Mouse (Mus musculus): ENCODE results near the gene Olfr1377. TPM values are rescaled to one million over a fixed set of nuclear protein-coding genes. Genes with fewer than 3 reads are reported as not detected.
"Not testable (repeated sequence)": the region's sequence is repeated elsewhere in the genome, so short reads cannot be mapped to it uniquely, and the experiment has no call there.

Olfr1377 gene
- polyA plus RNA-seq, 1 experiment from 2014 or later: not detected

DNA sequence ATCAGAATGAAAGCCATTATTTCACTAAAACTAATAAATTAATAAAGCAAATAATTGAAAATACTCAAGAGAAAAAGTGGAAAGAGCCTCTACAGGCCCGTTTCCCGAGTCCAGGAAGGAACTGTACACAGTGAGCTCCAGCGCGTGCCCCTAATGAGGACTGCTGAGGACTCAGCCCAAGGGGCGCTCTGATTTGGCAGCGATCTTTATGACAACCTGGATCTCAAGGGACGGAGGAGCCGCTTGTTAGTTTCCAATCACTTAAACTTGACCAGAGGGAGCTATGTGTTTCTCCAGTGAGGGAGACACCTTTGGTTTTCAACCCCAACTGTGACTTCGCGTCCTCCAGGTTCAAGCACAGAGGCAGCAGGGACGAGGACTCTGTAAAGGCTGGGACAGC lies 15.5 kb upstream of the Olfr1377 start, which contains the start of gene Olfr1378:
Olfr1378 (plus strand) TSS at position 301 of the 400 bp plus-strand sequence.
- no peak for ATAC-seq (ENCODE audit: low FRiP score)
- WGBS: 84% methylated on average over 11 of the region's 11 CpGs
- Histone ChIP-seq H3K27me3 (ENCODE audit: control insufficient read depth, insufficient read depth, low read length) (no peaks in the 10 kb centered on the region), H3K4me1 (replicated peaks; ENCODE audit: control insufficient read depth, insufficient read depth, low read length) (no peaks in the 10 kb centered on the region), H3K36me3 (replicated peaks; ENCODE audit: control insufficient read depth, insufficient read depth) (no peaks in the 10 kb centered on the region), H3K4me3 (replicated peaks; ENCODE audit: low read length) (no peak within 1 kb of the TSS), H3K9ac (no peak within 1 kb of the TSS), H3K9me3 (ENCODE audit: control insufficient read depth, low read length) (no peaks in the 10 kb centered on the region), H3K4me2 (replicated peaks) (no peak within 1 kb of the TSS), H3K27ac (no peak within 1 kb of the TSS)
- DNase-seq (ENCODE audit: low spot score): no peak

- Histone ChIP-seq H3K4me2 (replicated peaks) (no peak overlapping the region), H3K27ac (no peak overlapping the region), H3K36me3 (replicated peaks; ENCODE audit: control insufficient read depth, insufficient read depth) (no peaks in the 10 kb centered on the region), H3K4me1 (replicated peaks; ENCODE audit: control insufficient read depth, insufficient read depth, low read length) (no peaks in the 10 kb centered on the region), H3K27me3 (ENCODE audit: control insufficient read depth, insufficient read depth, low read length) (no peaks in the 10 kb centered on the region), H3K9ac (no peak overlapping the region), H3K4me3 (replicated peaks; ENCODE audit: low read length) (no peak overlapping the region), H3K9me3 (ENCODE audit: control insufficient read depth, low read length) (no peaks in the 10 kb centered on the region)
- WGBS: 69% methylated on average over 4 of the region's 4 CpGs
- DNase-seq (ENCODE audit: low spot score) (no peak), ATAC-seq (ENCODE audit: low FRiP score) (no peak)
Measured at GRCm38 (mm10) chr11:50977216-50977615, 4.6 kb upstream of the Olfr1377 start.

- Histone ChIP-seq H3K4me3 (replicated peaks; ENCODE audit: low read length) (no peak within 1 kb of the TSS), H3K27me3 (ENCODE audit: control insufficient read depth, insufficient read depth, low read length) (no peaks in the 10 kb centered on the region), H3K4me1 (replicated peaks; ENCODE audit: control insufficient read depth, insufficient read depth, low read length) (no peaks in the 10 kb centered on the region), H3K9ac (no peak within 1 kb of the TSS), H3K9me3 (ENCODE audit: control insufficient read depth, low read length) (no peaks in the 10 kb centered on the region), H3K27ac (no peak within 1 kb of the TSS), H3K4me2 (replicated peaks) (no peak within 1 kb of the TSS), H3K36me3 (replicated peaks; ENCODE audit: control insufficient read depth, insufficient read depth) (no peaks in the 10 kb centered on the region)
- ATAC-seq (ENCODE audit: low FRiP score) (no peak), DNase-seq (ENCODE audit: low spot score) (no peak)
- 85% methylated on average over 5 of the region's 5 CpGs for WGBS
Measured at GRCm38 (mm10) chr11:51003296-51003695, 21.5 kb downstream of the Olfr1377 start, which contains the start of gene Olfr51. Gene Olfr51, plus strand, starts transcription at chr11:51003596.

GRCm38 (mm10) chr11:51011821-51012220 lies 30.1 kb downstream of the Olfr1377 start:
- 65% methylated on average over 5 of the region's 5 CpGs for WGBS
- no peaks in the 10 kb centered on the region for H3K36me3 ChIP-seq (replicated peaks; ENCODE audit: control insufficient read depth, insufficient read depth)
- DNase-seq (ENCODE audit: low spot score) (peak; percentile 38), ATAC-seq (ENCODE audit: low FRiP score) (no peak)
- H3K4me1 ChIP-seq (replicated peaks; ENCODE audit: control insufficient read depth, insufficient read depth, low read length): no peaks in the 10 kb centered on the region
- no peak overlapping the region for H3K9ac ChIP-seq
- no peak overlapping the region for H3K4me2 ChIP-seq (replicated peaks)
- H3K4me3 ChIP-seq (replicated peaks; ENCODE audit: low read length): no peak overlapping the region
- no peaks in the 10 kb centered on the region for H3K9me3 ChIP-seq (ENCODE audit: control insufficient read depth, low read length)
- no peaks in the 10 kb centered on the region for H3K27me3 ChIP-seq (ENCODE audit: control insufficient read depth, insufficient read depth, low read length)
- no peak overlapping the region for H3K27ac ChIP-seq

GRCm38 (mm10) chr11:51013936-51014335 lies 32.2 kb downstream of the Olfr1377 start, which contains the start of gene Olfr54:
Gene Olfr54, plus strand, starts transcription at chr11:51014236.
- H3K27ac ChIP-seq: no peak within 1 kb of the TSS
- H3K4me2 ChIP-seq (replicated peaks): no peak within 1 kb of the TSS
- no peak within 1 kb of the TSS for H3K9ac ChIP-seq
- ATAC-seq (ENCODE audit: low FRiP score) (no peak), DNase-seq (ENCODE audit: low spot score) (no peak)
- WGBS: 66% methylated on average over 1 of the region's 1 CpGs
- no peaks in the 10 kb centered on the region for H3K4me1 ChIP-seq (replicated peaks; ENCODE audit: control insufficient read depth, insufficient read depth, low read length)
- H3K36me3 ChIP-seq (replicated peaks; ENCODE audit: control insufficient read depth, insufficient read depth): no peaks in the 10 kb centered on the region
- no peak within 1 kb of the TSS for H3K4me3 ChIP-seq (replicated peaks; ENCODE audit: low read length)
- no peaks in the 10 kb centered on the region for H3K27me3 ChIP-seq (ENCODE audit: control insufficient read depth, insufficient read depth, low read length)
- no peaks in the 10 kb centered on the region for H3K9me3 ChIP-seq (ENCODE audit: control insufficient read depth, low read length)

- no peak overlapping the region for H3K4me2 ChIP-seq (replicated peaks)
- no peak overlapping the region for H3K9ac ChIP-seq
- no peak for ATAC-seq (ENCODE audit: low FRiP score)
- no peaks in the 10 kb centered on the region for H3K9me3 ChIP-seq (ENCODE audit: control insufficient read depth, low read length)
- no peak for DNase-seq (ENCODE audit: low spot score)
- no peak overlapping the region for H3K4me3 ChIP-seq (replicated peaks; ENCODE audit: low read length)
- no peaks in the 10 kb centered on the region for H3K4me1 ChIP-seq (replicated peaks; ENCODE audit: control insufficient read depth, insufficient read depth, low read length)
- H3K27me3 ChIP-seq (ENCODE audit: control insufficient read depth, insufficient read depth, low read length): no peaks in the 10 kb centered on the region
- no peak overlapping the region for H3K27ac ChIP-seq
- 46% methylated on average over 2 of the region's 2 CpGs for WGBS
- no peaks in the 10 kb centered on the region for H3K36me3 ChIP-seq (replicated peaks; ENCODE audit: control insufficient read depth, insufficient read depth)
Measured at GRCm38 (mm10) chr11:51016341-51016740, 34.6 kb downstream of the Olfr1377 start.

DNA sequence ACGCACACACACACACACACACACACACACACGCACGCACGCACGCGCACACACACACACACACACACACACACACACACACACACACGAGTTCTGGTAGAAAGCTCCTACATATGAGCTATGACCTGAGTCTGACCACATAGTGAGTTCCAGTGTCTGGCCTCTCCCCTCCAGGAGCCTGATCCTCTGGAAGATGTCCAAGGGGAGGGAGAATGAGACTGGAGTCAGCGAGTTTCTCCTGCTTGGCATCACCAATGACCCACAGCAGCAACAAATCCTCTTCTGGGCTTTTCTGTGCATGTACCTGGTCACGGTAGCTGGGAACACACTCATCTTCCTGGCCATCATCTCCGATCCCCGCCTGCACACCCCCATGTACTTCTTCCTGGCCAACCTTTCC lies 45.0 kb downstream of the Olfr1377 start:
- H3K4me3 ChIP-seq (replicated peaks; ENCODE audit: low read length); ATAC-seq (ENCODE audit: low FRiP score); H3K9ac ChIP-seq; H3K27ac ChIP-seq; DNase-seq (ENCODE audit: low spot score); H3K4me1 ChIP-seq (replicated peaks; ENCODE audit: control insufficient read depth, insufficient read depth, low read length); H3K27me3 ChIP-seq (ENCODE audit: control insufficient read depth, insufficient read depth, low read length); H3K9me3 ChIP-seq (ENCODE audit: control insufficient read depth, low read length); H3K36me3 ChIP-seq (replicated peaks; ENCODE audit: control insufficient read depth, insufficient read depth); H3K4me2 ChIP-seq (replicated peaks): not testable (repeated sequence)
- 91% methylated on average over 11 of the region's 11 CpGs for WGBS

GRCm38 (mm10) chr11:51029381-51029780 lies 47.6 kb downstream of the Olfr1377 start:
- not testable (repeated sequence) for ATAC-seq (ENCODE audit: low FRiP score); H3K9me3 ChIP-seq (ENCODE audit: control insufficient read depth, low read length); H3K36me3 ChIP-seq (replicated peaks; ENCODE audit: control insufficient read depth, insufficient read depth); DNase-seq (ENCODE audit: low spot score); H3K4me1 ChIP-seq (replicated peaks; ENCODE audit: control insufficient read depth, insufficient read depth, low read length); H3K9ac ChIP-seq; H3K4me3 ChIP-seq (replicated peaks; ENCODE audit: low read length); H3K4me2 ChIP-seq (replicated peaks); H3K27ac ChIP-seq; H3K27me3 ChIP-seq (ENCODE audit: control insufficient read depth, insufficient read depth, low read length)
- WGBS: 66% methylated on average over 8 of the region's 8 CpGs

GRCm38 (mm10) chr11:51030225-51030624 lies 48.5 kb downstream of the Olfr1377 start:
- no peak overlapping the region for H3K9ac ChIP-seq
- ATAC-seq (ENCODE audit: low FRiP score): no peak
- no peak overlapping the region for H3K27ac ChIP-seq
- no peak overlapping the region for H3K4me3 ChIP-seq (replicated peaks; ENCODE audit: low read length)
- WGBS: 83% methylated on average over 2 of the region's 2 CpGs
- no peaks in the 10 kb centered on the region for H3K4me1 ChIP-seq (replicated peaks; ENCODE audit: control insufficient read depth, insufficient read depth, low read length)
- DNase-seq (ENCODE audit: low spot score): no peak
- no peaks in the 10 kb centered on the region for H3K36me3 ChIP-seq (replicated peaks; ENCODE audit: control insufficient read depth, insufficient read depth)
- H3K9me3 ChIP-seq (ENCODE audit: control insufficient read depth, low read length): no peaks in the 10 kb centered on the region
- H3K4me2 ChIP-seq (replicated peaks): no peak overlapping the region
- H3K27me3 ChIP-seq (ENCODE audit: control insufficient read depth, insufficient read depth, low read length): no peaks in the 10 kb centered on the region

- WGBS: 28% methylated on average over 1 of the region's 1 CpGs
Measured at GRCm38 (mm10) chr11:51032851-51033250, 51.1 kb downstream of the Olfr1377 start.

More at GRCm38 (mm10) chr11:51032851-51033250, 51.1 kb downstream of the Olfr1377 start:
- Histone ChIP-seq H3K4me3 (replicated peaks; ENCODE audit: low read length) (no peak overlapping the region), H3K27ac (no peak overlapping the region), H3K36me3 (replicated peaks; ENCODE audit: control insufficient read depth, insufficient read depth) (no peaks in the 10 kb centered on the region), H3K27me3 (ENCODE audit: control insufficient read depth, insufficient read depth, low read length) (no peaks in the 10 kb centered on the region), H3K4me2 (replicated peaks) (no peak overlapping the region), H3K9me3 (ENCODE audit: control insufficient read depth, low read length) (no peaks in the 10 kb centered on the region), H3K4me1 (replicated peaks; ENCODE audit: control insufficient read depth, insufficient read depth, low read length) (no peaks in the 10 kb centered on the region), H3K9ac (no peak overlapping the region)
- DNase-seq (ENCODE audit: low spot score): peak; percentile 82
- ATAC-seq (ENCODE audit: low FRiP score): no peak
